ENCODE assay signal across 8 mouse cellular contexts in the genomic region with DNA sequence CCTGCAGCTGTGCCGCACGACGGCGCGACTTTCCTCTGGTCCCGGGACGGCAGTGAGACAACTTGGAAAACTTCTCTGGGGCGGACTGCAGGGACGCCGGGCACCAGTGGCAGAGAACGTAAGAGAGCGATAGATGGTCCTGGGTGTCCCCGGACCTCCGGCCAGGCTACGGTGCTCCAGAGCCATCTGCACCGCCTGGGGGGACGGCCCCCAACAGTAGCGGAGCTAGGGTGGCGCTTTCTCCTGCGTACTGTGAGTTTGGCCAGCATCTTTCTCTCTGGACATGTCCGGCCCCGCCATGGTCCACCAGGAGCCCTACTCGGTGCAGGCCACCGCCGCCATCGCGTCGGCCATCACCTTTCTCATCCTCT. TPM values are rescaled to one million over a fixed set of nuclear protein-coding genes. Genes with fewer than 3 reads are reported as not detected.
DNase-seq lines count a peak whose midpoint lies in the region; ATAC-seq and TF ChIP-seq lines count a peak whose summit lies in the region.
"Had no signal": no experiment of that assay in that cellular context is flagged by ENCODE, and none has a peak within 500 bp of the region (broad histone marks: within the 10 kb centered on the region; RNA-seq: fewer than 3 reads in every experiment).

No protein-coding gene starts in this region.

- no peaks in the 10 kb centered on the region for H3K9me3 ChIP-seq in lung, postnatal 0 days (ENCODE audit: low read length)
- H3K9me3 ChIP-seq in forebrain, embryonic 14.5 days (replicated peaks; ENCODE audit: control insufficient read depth, low read length), result no peaks in the 10 kb centered on the region
- no peaks in the 10 kb centered on the region for H3K9me3 ChIP-seq in liver, embryonic 11.5 days (ENCODE audit: control insufficient read depth, low read length)
- no peaks in the 10 kb centered on the region for H3K9me3 ChIP-seq in stomach, embryonic 15.5 days

- DNase-seq in lung, postnatal 0 days (ENCODE audit: low spot score), result no peak
- no peak for DNase-seq in lung, postnatal 25 days (ENCODE audit: low spot score)
- no peak for DNase-seq in forebrain, embryonic 14.5 days (ENCODE audit: low spot score)
- DNase-seq in liver, embryonic 11.5 days (ENCODE audit: low spot score), result peak; percentile 56
- no peak for DNase-seq in layer of hippocampus, postnatal 14 days (ENCODE audit: low spot score in 2 of 2)
- no peak for DNase-seq in right cerebral cortex, postnatal 36 days (ENCODE audit: low spot score in 2 of 2)

- no peak overlapping the region for H3K27ac ChIP-seq in lung, postnatal 0 days (ENCODE audit: low read length)
- no peak overlapping the region for H3K27ac ChIP-seq in forebrain, embryonic 14.5 days (ENCODE audit: low read depth, low read length)
- H3K27ac ChIP-seq in liver, embryonic 11.5 days (ENCODE audit: low read depth, low read length), result no peak overlapping the region; the same call in 1 of the 2 replicates
- no peak overlapping the region for H3K27ac ChIP-seq in stomach, embryonic 15.5 days

- no peak overlapping the region for H3K9ac ChIP-seq in lung, postnatal 0 days (replicated peaks; ENCODE audit: low read depth)
- 0 out of 2 replicates have a peak overlapping the region, but pooled peaks have one; percentile 41 for H3K9ac ChIP-seq in forebrain, embryonic 14.5 days (ENCODE audit: low read length)
- peak overlapping the region; percentile 67 for H3K9ac ChIP-seq in liver, embryonic 11.5 days (ENCODE audit: low read depth, low read length)
- no peak overlapping the region for H3K9ac ChIP-seq in stomach, embryonic 15.5 days

- H3K36me3 ChIP-seq in lung, postnatal 0 days (ENCODE audit: insufficient read depth, low read length), result no peaks in the 10 kb centered on the region
- H3K36me3 ChIP-seq in forebrain, embryonic 14.5 days (ENCODE audit: control insufficient read depth, insufficient read depth, low read length), result no peaks in the 10 kb centered on the region
- no peaks in the 10 kb centered on the region for H3K36me3 ChIP-seq in liver, embryonic 11.5 days (ENCODE audit: control insufficient read depth, insufficient read depth, low read length)
- H3K36me3 ChIP-seq in stomach, embryonic 15.5 days, result no peaks in the 10 kb centered on the region

- WGBS in lung, postnatal 0 days, result under 1% methylated on average over 21 of the region's 28 CpGs
- WGBS in forebrain, embryonic 14.5 days, result under 1% methylated on average over 27 of the region's 28 CpGs
- WGBS in liver, embryonic 11.5 days, result under 1% methylated on average over 28 of the region's 28 CpGs
- WGBS in stomach, embryonic 15.5 days, result under 1% methylated on average over 28 of the region's 28 CpGs

- peaks cover 4% of the 10 kb centered on the region; the same call in 1 of the 2 replicates for H3K4me1 ChIP-seq in lung, postnatal 0 days (ENCODE audit: insufficient read depth, low read depth, low read length)
- H3K4me1 ChIP-seq in forebrain, embryonic 14.5 days (ENCODE audit: control insufficient read depth, insufficient read depth, low read length), result peaks cover 6% of the 10 kb centered on the region; the same call in 1 of the 2 replicates
- peaks cover 10% of the 10 kb centered on the region for H3K4me1 ChIP-seq in liver, embryonic 11.5 days (replicated peaks; ENCODE audit: control insufficient read depth, insufficient read depth, low read length)
- peaks cover 22% of the 10 kb centered on the region for H3K4me1 ChIP-seq in stomach, embryonic 15.5 days

- no peak for TF ChIP-seq EP300 in lung, postnatal 0 days (IDR thresholded peaks at IDR 0.05)

- peak overlapping the region; percentile 57 for H3K4me2 ChIP-seq in lung, postnatal 0 days (replicated peaks; ENCODE audit: low read depth, low read length)
- H3K4me2 ChIP-seq in forebrain, embryonic 14.5 days (ENCODE audit: low read length), result peak overlapping the region; percentile 59
- peak overlapping the region; percentile 89 for H3K4me2 ChIP-seq in liver, embryonic 11.5 days
- peak overlapping the region; percentile 89 for H3K4me2 ChIP-seq in stomach, embryonic 15.5 days

- no peak for TF ChIP-seq CTCF in lung, postnatal 0 days (IDR thresholded peaks at IDR 0.05)

- peak overlapping the region; percentile 37 for H3K4me3 ChIP-seq in lung, postnatal 0 days (ENCODE audit: low read depth, low read length)
- H3K4me3 ChIP-seq in forebrain, embryonic 14.5 days (ENCODE audit: low read depth, low read length), result peak overlapping the region; percentile 35
- H3K4me3 ChIP-seq in liver, embryonic 11.5 days (ENCODE audit: low read depth, low read length), result peak overlapping the region; percentile 64
- peak overlapping the region; percentile 44 for H3K4me3 ChIP-seq in stomach, embryonic 15.5 days (replicated peaks)

- 0 out of 2 replicates have a peak, but pooled peaks have one; percentile 7 for ATAC-seq in lung, postnatal 0 days
- 0 out of 2 replicates have a peak, but pooled peaks have one; percentile 19 for ATAC-seq in forebrain, embryonic 14.5 days
- peak; percentile 48 for ATAC-seq in liver, embryonic 11.5 days (replicated peaks; ENCODE audit: low FRiP score)
- peak; percentile 24; the same call in 1 of the 2 replicates for ATAC-seq in stomach, embryonic 15.5 days (ENCODE audit: insufficient read depth, low FRiP score, low read depth)

- H3K27me3 ChIP-seq in lung, postnatal 0 days (replicated peaks; ENCODE audit: insufficient read depth, low read length), result peaks cover 48% of the 10 kb centered on the region
- peaks cover 54% of the 10 kb centered on the region for H3K27me3 ChIP-seq in forebrain, embryonic 14.5 days (replicated peaks; ENCODE audit: control insufficient read depth, insufficient read depth, low read length)
- H3K27me3 ChIP-seq in liver, embryonic 11.5 days (replicated peaks; ENCODE audit: control insufficient read depth, insufficient read depth, low read length), result peaks cover 65% of the 10 kb centered on the region
- H3K27me3 ChIP-seq in stomach, embryonic 15.5 days (replicated peaks), result peaks cover 56% of the 10 kb centered on the region

RNA-seq across cellular contexts. Expression of a gene that starts 0.3 kb away (rescaled TPM):
- 0.10 and 0.30 TPM in 2 replicates for polyA plus RNA-seq in lung, postnatal 0 days (2015; fragmentation: Nextera tagmentation; extraction: Ambion mirVana)
- polyA plus RNA-seq in forebrain, embryonic 14.5 days (2014; fragmentation: Nextera tagmentation; extraction: Ambion mirVana), result 0.36 and 0.43 TPM in 2 replicates
- 20.1 and 20.7 TPM in 2 replicates for polyA plus RNA-seq in liver, embryonic 11.5 days (2014; fragmentation: Nextera tagmentation; extraction: Ambion mirVana)
- polyA plus RNA-seq in stomach, embryonic 15.5 days (2015; fragmentation: Nextera tagmentation; extraction: Ambion mirVana), result 2.6 and 3.2 TPM in 2 replicates
- total RNA-seq in layer of hippocampus, postnatal 14 days (2021), result under 1 TPM; 0.18 to 0.43 TPM
- total RNA-seq: neutrophil, adult 5-6 weeks had no signal

RNA-seq across cellular contexts. Expression of a gene that starts 24.8 kb away (rescaled TPM):
- polyA plus RNA-seq in lung, postnatal 0 days (2015; fragmentation: Nextera tagmentation; extraction: Ambion mirVana), result not detected in 2 replicates
- not detected in 2 replicates for polyA plus RNA-seq in forebrain, embryonic 14.5 days (2014; fragmentation: Nextera tagmentation; extraction: Ambion mirVana)
- polyA plus RNA-seq in liver, embryonic 11.5 days (2014; fragmentation: Nextera tagmentation; extraction: Ambion mirVana), result not detected in 2 replicates
- not detected in 2 replicates for polyA plus RNA-seq in stomach, embryonic 15.5 days (2015; fragmentation: Nextera tagmentation; extraction: Ambion mirVana)
- total RNA-seq in layer of hippocampus, postnatal 14 days (2021), result not detected

RNA-seq across cellular contexts. Expression of a gene that starts 27.3 kb away (rescaled TPM):
- polyA plus RNA-seq in lung, postnatal 0 days (2015; fragmentation: Nextera tagmentation; extraction: Ambion mirVana), result 3.6 and 4.3 TPM in 2 replicates
- 5.6 and 7.4 TPM in 2 replicates for polyA plus RNA-seq in forebrain, embryonic 14.5 days (2014; fragmentation: Nextera tagmentation; extraction: Ambion mirVana)
- polyA plus RNA-seq in liver, embryonic 11.5 days (2014; fragmentation: Nextera tagmentation; extraction: Ambion mirVana), result 8.8 and 10.1 TPM in 2 replicates
- polyA plus RNA-seq in stomach, embryonic 15.5 days (2015; fragmentation: Nextera tagmentation; extraction: Ambion mirVana), result 4.5 and 6.4 TPM in 2 replicates
- total RNA-seq in layer of hippocampus, postnatal 14 days (2021), result 1 to 10 TPM; 2.0 to 3.9 TPM

Comparison
In these comparisons a context has a peak if more than half of its experiments do, and no peak if none do; other contexts are left out.
1. H3K9ac ChIP-seq: peak in forebrain, embryonic 14.5 days (single experiment) and liver, embryonic 11.5 days (single experiment); none in lung, postnatal 0 days (single experiment) and stomach, embryonic 15.5 days (single experiment).
2. Peak in every context shown above with its lines, with median percentiles within 50 percentile points of each other: ATAC-seq, H3K4me2 ChIP-seq and H3K4me3 ChIP-seq.